Mouse (Mus musculus) midbrain, embryonic 11.5 days (tissue): ENCODE data around the gene Gna11. TPM values are rescaled to one million over a fixed set of nuclear protein-coding genes. Genes with fewer than 3 reads are reported as not detected.

Experiments
- ATAC-seq: fragments of 200-750 bp; cut with Nextera tagmentation; 2 replicates; pipeline ENCODE4 v1.8.0; 2017; ENCODE audit warnings: moderate TSS enrichment, moderate library complexity; ENCODE audit not compliant: low FRiP score
- DNase-seq: peaks from one replicate; pipeline ENCODE4 v3.0.0; 2015; ENCODE audit warnings: low spot score; ENCODE audit errors: missing footprints
- H3K27ac ChIP-seq: fragments of 300-500 bp; sonication (generic); 2 replicates; pipeline ENCODE4 v1.5.1; 2014; ENCODE audit warnings: low read depth, low read length
- H3K27me3 ChIP-seq: fragments of 300-500 bp; sonication (generic); 2 replicates; pipeline ENCODE4 v1.6.1; 2014; ENCODE audit warnings: mild to moderate bottlenecking, low read length, moderate library complexity, mixed read lengths; ENCODE audit not compliant: control insufficient read depth, insufficient read depth
- H3K36me3 ChIP-seq: fragments of 300-500 bp; sonication (generic); 2 replicates; pipeline ENCODE4 v1.6.1; 2014; ENCODE audit warnings: mild to moderate bottlenecking, low read length, moderate library complexity, mixed read lengths; ENCODE audit not compliant: control insufficient read depth, insufficient read depth
- H3K4me1 ChIP-seq: fragments of 300-500 bp; sonication (generic); 2 replicates; pipeline ENCODE4 v1.6.1; 2014; ENCODE audit warnings: low read length; ENCODE audit not compliant: control insufficient read depth, insufficient read depth
- H3K4me2 ChIP-seq: fragments of 300-500 bp; sonication (generic); 2 replicates; pipeline ENCODE4 v1.6.1; 2014; ENCODE audit warnings: mild to moderate bottlenecking, moderate library complexity
- H3K4me3 ChIP-seq: fragments of 300-500 bp; sonication (generic); 2 replicates; pipeline ENCODE4 v1.5.1; 2014; ENCODE audit warnings: low read depth, low read length
- H3K9ac ChIP-seq: fragments of 300-500 bp; sonication (generic); 2 replicates; pipeline ENCODE4 v1.6.1; 2014; ENCODE audit warnings: low read length
- H3K9me3 ChIP-seq: fragments of 300-500 bp; sonication (generic); 2 replicates; pipeline ENCODE4 v1.6.1; 2016; ENCODE audit warnings: low read length; ENCODE audit not compliant: control insufficient read depth
- WGBS: fragments of 180-500 bp; shearing (Covaris S2); extraction: QIAGEN DNeasy Blood & Tissue Kit; methylation state at CpG from one replicate; pipeline ENCODE4 v1.1.7; 2014; 5-methylcytosine and 5-hydroxymethylcytosine counted together
- polyA plus RNA-seq: library from polyadenylated mRNA; unstranded; fragments of >200 nt; fragmentation: Nextera tagmentation; extraction: Ambion mirVana; gene quantifications from 2 replicates; pipeline ENCODE4 v1.2.1, GENCODE M21; 2014

Gna11 gene
- polyA plus RNA-seq, 1 experiment from 2014 or later = 59.3 TPM

DNA sequence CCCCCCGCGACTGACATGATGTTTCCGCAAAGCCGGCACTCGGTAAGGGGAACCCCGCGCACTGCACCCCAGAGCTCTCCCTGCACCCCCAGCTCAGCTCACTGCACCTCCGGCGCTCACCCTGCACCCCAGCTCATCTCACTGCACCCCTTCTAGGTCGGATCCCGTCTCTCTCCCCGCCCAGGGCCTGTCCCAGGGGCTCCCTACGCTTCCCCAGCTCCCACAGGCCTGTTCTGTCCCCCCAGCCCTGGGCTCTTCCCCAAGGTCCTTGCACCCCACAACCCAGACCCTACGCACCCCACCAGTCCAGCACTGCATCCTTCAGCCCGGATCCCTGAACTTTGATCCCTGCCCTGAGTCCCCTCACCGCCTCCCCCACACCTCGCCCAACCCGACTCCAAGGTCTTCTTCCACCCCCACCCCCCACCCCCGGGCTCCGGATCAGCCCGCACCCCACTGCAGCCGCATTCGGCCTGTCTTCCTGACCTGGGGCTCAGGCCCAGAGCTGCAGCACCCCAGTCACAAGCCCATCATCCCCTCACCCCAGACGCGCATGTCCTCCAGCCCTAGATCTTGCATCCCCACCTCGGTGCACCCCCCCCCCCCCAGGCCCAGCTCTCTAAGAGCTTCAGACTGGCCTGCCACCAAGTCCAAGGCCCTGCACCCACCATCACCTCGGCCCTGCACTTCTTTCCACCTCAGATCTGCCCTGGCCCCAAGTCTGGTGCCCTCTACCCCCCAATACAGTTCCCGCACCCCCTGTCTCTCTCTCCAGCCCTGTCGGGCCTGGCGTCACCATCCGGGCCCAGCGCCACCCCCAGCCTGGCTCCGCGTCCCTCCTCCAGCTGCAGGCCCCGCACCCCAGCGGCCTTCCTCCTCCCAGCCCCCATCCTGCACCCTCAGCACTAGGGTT is 14.9 kb upstream of the Gna11 start:
- WGBS = 2% methylated on average over 30 of the region's 36 CpGs
- peak; percentile 93 for DNase-seq

DNA sequence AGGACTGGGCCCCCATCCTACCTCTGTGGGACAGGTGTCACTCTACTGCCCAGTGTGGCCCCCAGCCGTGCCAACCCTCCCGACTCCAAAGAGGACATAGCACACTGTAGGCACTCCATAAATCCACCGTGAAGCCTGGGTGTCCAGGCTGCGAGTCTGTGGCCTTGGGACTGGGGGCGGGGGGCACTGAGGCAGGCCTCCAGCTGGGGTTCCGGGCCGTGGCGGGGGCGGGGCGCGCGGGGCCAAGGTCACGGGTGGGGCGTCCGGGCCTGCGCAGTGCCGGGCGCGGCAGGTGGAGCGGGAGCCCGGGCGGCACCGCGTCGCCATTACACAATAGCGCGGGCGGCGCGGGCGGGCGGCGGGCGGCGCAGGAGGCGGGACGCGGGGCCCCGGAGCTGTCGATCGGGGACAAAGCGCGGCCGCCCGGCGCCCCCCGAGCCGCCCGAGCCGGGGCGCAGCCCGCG is 14.2 kb upstream of the Gna11 start, which contains the start of gene Aes:
Aes (plus strand) TSS at position 326 of the 464 bp plus-strand sequence.
- DNase-seq (no peak), ATAC-seq (peak; percentile 67)
- Histone ChIP-seq H3K4me1 (peaks cover 36% of the 10 kb centered on the region), H3K9ac (peak within 1 kb of the TSS; percentile 99), H3K4me3 (peak within 1 kb of the TSS; percentile 97), H3K4me2 (peak within 1 kb of the TSS; percentile 85), H3K27me3 (no peaks in the 10 kb centered on the region; the same call in 1 of the 2 replicates), H3K27ac (peak within 1 kb of the TSS; percentile 80), H3K36me3 (0 out of 2 replicates have a peak, but pooled peaks cover 2% of the 10 kb centered on the region), H3K9me3 (no peaks in the 10 kb centered on the region)
- WGBS = 1% methylated on average over 41 of the region's 53 CpGs

More for the DNA sequence above, 14.9 kb upstream of the Gna11 start:
- Histone ChIP-seq H3K27me3 (no peaks in the 10 kb centered on the region; the same call in 1 of the 2 replicates), H3K27ac (peak overlapping the region; percentile 80), H3K4me1 (peaks cover 43% of the 10 kb centered on the region), H3K36me3 (0 out of 2 replicates have a peak, but pooled peaks cover 2% of the 10 kb centered on the region), H3K9me3 (no peaks in the 10 kb centered on the region), H3K4me2 (peak overlapping the region; percentile 85), H3K4me3 (peak overlapping the region; percentile 97), H3K9ac (peak overlapping the region; percentile 99)
- ATAC-seq = peak; percentile 37

DNA sequence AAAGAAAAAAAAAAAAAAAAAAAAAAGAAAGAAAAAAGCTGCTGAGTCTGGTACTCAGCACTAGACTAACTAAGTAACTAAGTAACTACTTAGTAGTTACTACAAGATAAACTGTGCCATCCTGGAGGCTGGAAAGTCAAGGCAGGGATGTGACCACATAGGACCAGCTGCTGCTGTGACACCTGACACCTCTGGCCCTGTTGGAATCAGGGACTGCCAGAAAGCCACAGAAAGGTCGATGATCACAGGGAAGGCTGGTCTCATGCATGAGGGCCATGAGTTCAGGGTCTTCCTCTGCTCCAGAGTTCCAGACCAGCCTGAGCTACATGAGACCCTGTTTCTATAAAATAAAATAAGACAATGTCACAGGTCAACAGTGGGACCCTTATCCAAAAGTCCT is 12.5 kb upstream of the Gna11 start:
- H3K9ac ChIP-seq = no peak overlapping the region
- peaks cover 22% of the 10 kb centered on the region for H3K4me1 ChIP-seq
- 0 out of 2 replicates have a peak, but pooled peaks cover 2% of the 10 kb centered on the region for H3K36me3 ChIP-seq
- no peak overlapping the region for H3K4me3 ChIP-seq
- WGBS = 55% methylated on average over 1 of the region's 1 CpGs
- no peak overlapping the region for H3K27ac ChIP-seq
- DNase-seq (no peak), ATAC-seq (no peak)
- no peak overlapping the region for H3K4me2 ChIP-seq
- H3K9me3 ChIP-seq = no peaks in the 10 kb centered on the region
- no peaks in the 10 kb centered on the region; the same call in 1 of the 2 replicates for H3K27me3 ChIP-seq

DNA sequence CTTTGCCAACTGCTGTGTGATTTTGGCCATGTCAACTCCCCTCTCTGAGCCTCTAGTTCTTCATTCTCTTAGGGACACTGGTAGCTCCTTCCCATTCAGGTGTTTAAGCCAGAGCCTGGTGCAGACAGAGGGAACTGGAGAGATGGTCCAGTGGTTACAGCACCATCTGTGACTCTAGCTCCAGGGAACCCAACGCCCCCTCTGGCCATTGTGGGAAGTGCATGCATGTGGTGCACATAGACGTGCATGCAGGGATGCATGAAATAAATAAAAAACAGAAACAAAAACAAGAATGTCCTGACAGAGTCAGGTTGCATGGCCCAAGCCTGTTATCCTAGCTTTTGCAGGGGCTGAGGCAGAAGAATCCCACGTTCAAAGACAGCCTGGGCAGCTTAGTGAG is 11.3 kb upstream of the Gna11 start:
- H3K9me3 ChIP-seq = no peaks in the 10 kb centered on the region
- 75% methylated on average over 3 of the region's 3 CpGs for WGBS
- H3K4me2 ChIP-seq = no peak overlapping the region
- H3K4me1 ChIP-seq = peaks cover 16% of the 10 kb centered on the region
- ATAC-seq (no peak), DNase-seq (no peak)
- H3K9ac ChIP-seq = no peak overlapping the region
- no peaks in the 10 kb centered on the region for H3K36me3 ChIP-seq
- H3K27me3 ChIP-seq = no peaks in the 10 kb centered on the region; the same call in 1 of the 2 replicates
- no peak overlapping the region for H3K27ac ChIP-seq
- no peak overlapping the region for H3K4me3 ChIP-seq

DNA sequence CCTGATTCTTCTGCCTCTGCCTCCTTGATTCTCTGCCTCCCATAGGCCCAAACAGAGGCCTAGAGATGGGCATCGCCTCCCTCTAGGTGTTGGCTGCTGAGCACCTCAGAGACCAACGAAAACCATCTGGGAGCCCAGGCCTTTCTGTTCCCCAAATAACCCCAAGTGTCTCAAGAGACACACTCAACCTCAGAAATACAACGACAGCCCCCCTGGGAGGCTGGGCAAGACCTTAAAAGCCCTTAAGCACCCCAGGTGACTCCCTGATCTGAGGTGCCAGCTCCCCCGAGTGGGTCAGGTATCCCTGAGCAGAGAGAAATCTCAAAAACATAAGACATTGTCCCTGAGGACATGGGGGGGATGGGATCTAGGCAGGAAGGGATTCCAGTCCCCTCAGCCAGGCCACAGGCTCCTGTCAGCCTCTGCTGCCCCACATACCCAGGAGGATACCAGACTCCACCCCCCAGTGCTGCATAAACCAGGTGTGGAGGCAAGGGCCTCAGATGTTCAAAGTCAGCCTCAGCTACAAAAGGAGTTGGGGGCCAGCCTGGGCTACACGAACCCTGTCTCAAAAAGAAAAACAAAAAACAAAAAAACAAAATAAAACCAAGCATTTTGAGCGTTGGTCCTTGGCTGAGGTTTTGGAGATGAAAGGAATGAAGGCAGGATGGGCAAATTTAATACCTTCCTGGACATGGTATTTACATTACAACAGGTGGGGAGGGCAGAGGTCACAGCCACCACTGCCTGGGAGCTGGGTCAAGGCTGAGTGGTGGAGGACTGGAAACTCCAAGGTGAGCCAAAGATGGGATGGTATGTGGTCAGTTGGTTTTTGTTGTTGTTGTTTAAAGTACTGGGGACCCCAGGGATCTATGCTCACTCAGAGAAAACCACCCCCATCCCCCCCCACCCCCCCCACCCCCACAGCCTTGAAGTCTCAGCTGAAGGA is 9.1 kb upstream of the Gna11 start:
- no peak overlapping the region for H3K4me2 ChIP-seq
- no peaks in the 10 kb centered on the region for H3K9me3 ChIP-seq
- ATAC-seq = no peak
- no peaks in the 10 kb centered on the region for H3K36me3 ChIP-seq
- 84% methylated on average over 6 of the region's 6 CpGs for WGBS
- H3K9ac ChIP-seq = no peak overlapping the region
- no peaks in the 10 kb centered on the region; the same call in 1 of the 2 replicates for H3K27me3 ChIP-seq
- H3K27ac ChIP-seq = no peak overlapping the region
- H3K4me1 ChIP-seq = 0 out of 2 replicates have a peak, but pooled peaks cover 4% of the 10 kb centered on the region
- no peak for DNase-seq
- H3K4me3 ChIP-seq = no peak overlapping the region

DNA sequence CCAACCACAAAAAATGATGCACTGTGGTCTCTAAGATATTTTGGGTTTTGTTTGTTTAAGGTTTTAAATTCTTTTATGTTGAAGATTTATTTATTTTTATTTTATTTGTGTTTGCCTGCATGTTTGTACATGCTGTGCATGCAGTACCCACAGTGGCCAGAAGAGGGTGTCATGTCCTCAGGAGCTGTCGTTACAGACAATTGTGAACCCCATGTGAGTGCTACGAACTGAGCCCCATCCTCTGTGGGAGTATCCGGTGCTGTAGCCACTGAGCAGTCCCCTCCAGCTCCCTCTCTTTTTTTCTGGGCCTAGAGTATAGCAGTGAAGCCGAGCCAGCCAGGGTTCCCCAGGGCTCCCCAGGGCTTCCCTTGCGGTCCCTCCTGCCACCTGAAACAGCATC is 8.2 kb upstream of the Gna11 start:
- no peak overlapping the region for H3K4me3 ChIP-seq
- WGBS = 86% methylated on average over 5 of the region's 5 CpGs
- no peak overlapping the region for H3K4me2 ChIP-seq
- no peak overlapping the region for H3K9ac ChIP-seq
- H3K9me3 ChIP-seq = no peaks in the 10 kb centered on the region
- no peaks in the 10 kb centered on the region for H3K36me3 ChIP-seq
- H3K27me3 ChIP-seq = no peaks in the 10 kb centered on the region; the same call in 1 of the 2 replicates
- no peaks in the 10 kb centered on the region for H3K4me1 ChIP-seq
- ATAC-seq (no peak), DNase-seq (no peak)
- no peak overlapping the region for H3K27ac ChIP-seq

DNA sequence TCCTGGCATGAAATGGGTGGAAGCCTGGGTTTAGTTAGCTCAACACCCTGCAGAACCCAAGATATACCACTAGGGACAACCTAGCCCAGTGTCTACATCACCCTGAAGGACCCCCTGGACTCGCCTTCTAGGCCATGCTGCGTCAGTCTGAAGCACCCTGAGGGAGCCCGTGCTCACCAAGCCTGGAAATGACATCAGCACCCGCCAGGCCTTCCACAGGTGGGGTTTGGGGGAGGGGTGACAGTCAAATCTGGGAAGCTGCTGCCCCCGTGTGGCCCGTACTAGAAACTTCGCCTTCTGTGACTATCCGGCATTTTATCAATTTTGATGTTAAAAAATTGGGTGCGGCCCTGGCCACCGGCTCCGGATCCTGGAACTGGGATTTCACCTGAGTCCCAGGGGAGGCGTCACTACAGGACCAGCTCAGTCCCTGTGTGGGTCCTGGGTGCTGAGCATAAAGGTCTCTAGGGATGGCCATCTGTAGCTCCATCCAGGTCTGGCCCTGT is 6.7 kb upstream of the Gna11 start:
- DNase-seq (peak; percentile 94), ATAC-seq (peak; percentile 81)
- no peak overlapping the region for H3K9ac ChIP-seq
- H3K4me1 ChIP-seq = no peaks in the 10 kb centered on the region
- no peaks in the 10 kb centered on the region; the same call in 1 of the 2 replicates for H3K27me3 ChIP-seq
- no peak overlapping the region for H3K4me2 ChIP-seq
- H3K9me3 ChIP-seq = no peaks in the 10 kb centered on the region
- H3K27ac ChIP-seq = no peak overlapping the region
- no peaks in the 10 kb centered on the region for H3K36me3 ChIP-seq
- H3K4me3 ChIP-seq = no peak overlapping the region
- 9% methylated on average over 12 of the region's 12 CpGs for WGBS

DNA sequence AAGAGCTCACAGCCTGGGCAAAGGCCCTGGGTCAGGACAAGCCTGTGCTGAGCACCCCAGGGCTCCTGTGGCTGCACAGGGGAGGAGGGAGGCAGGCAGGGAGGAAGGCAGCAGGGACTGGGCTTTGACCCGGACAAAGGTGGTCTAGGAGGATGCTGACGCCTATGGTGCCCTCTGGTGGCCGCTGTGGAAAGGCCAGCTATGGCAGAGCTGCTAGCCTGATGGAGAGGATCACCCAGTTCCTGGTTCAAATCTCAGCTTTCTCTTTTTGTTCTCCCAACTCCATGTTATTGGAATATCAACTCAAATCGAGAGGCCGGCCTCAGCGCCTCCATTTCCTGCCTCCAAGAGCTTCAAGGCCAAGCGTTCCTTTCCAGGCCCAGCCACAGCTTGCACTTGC is 5.3 kb upstream of the Gna11 start:
- Histone ChIP-seq H3K27ac (no peak overlapping the region), H3K36me3 (no peaks in the 10 kb centered on the region), H3K9me3 (no peaks in the 10 kb centered on the region), H3K4me2 (no peak overlapping the region), H3K4me3 (no peak overlapping the region), H3K27me3 (no peaks in the 10 kb centered on the region; the same call in 1 of the 2 replicates), H3K4me1 (no peaks in the 10 kb centered on the region), H3K9ac (no peak overlapping the region)
- 10% methylated on average over 7 of the region's 7 CpGs for WGBS
- DNase-seq (peak; percentile 97), ATAC-seq (no peak)
